Mouse (Mus musculus): ENCODE data around the gene Pitpnc1. TPM values are rescaled to one million over a fixed set of nuclear protein-coding genes. Genes with fewer than 3 reads are reported as not detected.

Gene Pitpnc1
- total RNA-seq, 4 experiments from 2014 or later: 69.0 to 82.6 (median 74.0) TPM

GRCm38 (mm10) chr11:107238506-107238905 is 232.0 kb downstream of the Pitpnc1 start:
- no peak for DNase-seq (ENCODE audit: low spot score)

DNA sequence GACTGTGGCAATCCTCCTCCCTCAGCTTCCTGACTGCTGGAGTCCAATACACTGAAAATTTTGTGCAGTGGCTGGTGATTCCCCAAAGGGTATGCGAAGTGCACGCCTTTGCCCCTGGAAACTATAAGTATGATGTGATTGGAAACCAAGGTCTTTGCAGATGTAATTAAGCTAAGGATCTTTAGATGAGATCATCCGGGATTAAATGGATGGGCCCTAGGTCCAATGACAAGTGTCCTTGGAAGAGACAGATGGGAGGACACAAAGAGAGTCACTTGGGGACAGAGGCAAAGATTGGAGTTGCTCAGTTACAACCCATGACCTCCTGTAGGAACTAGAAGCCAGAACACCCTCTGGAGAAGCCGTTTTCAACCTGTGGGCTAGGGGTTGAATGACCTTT is 233.0 kb downstream of the Pitpnc1 start:
- no peak for DNase-seq (ENCODE audit: low spot score)

DNA sequence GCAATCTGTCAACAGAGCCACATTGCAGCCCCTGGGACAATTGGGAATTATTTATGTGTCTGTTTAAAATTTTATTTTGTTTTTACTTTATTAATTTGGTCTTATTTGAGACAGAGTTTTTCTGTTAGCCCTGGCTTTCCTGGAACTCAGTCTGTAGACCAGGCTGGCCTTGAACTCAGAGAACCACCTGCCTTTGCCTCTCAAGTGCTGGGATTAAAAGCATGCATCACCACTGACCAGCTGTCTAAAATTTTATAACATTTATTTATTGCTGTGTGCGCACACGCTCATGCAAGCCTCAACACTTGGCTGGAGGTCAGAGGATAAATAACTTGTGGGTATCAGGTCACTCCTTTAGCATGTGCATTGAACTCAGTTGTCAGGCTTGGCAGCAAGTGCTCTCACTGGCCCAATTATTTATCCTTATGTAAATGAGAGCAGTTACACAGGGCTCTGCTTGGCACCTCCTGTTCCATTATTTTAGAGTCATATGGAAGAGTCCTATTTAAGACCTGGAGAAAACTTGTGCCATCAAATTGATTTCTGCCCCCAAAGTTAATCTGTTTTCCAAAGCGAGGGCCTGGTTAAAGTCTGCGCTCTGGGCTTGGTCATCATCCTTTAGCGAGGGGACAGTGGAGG is 237.1 kb downstream of the Pitpnc1 start:
- no peak for DNase-seq (ENCODE audit: low spot score)

DNA sequence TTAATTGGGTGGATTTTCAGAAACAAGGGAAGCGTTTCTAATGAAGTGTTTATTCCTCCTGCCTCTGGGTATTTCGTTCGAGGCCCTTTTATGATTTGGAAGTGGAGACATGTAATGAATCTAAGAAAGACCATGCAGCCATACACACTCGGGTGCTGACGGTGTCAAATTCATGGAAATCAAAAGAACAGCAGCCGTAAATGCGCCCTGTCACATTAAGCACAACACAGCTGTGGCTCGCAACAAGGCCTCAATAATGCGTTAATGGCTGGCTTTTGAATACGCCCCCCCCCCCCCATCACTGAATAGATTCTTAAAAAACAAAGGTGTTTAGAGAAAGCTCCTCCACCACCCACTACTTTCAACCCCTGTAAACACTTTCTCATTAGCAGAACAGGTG is 240.4 kb downstream of the Pitpnc1 start:
- DNase-seq (ENCODE audit: low spot score): no peak

GRCm38 (mm10) chr11:107226431-107226830 is 244.1 kb downstream of the Pitpnc1 start:
- no peak for DNase-seq (ENCODE audit: low spot score)

- peak; percentile 49 for DNase-seq (ENCODE audit: low spot score)
Observed at GRCm38 (mm10) chr11:107226013-107226412, 244.5 kb downstream of the Pitpnc1 start.

DNA sequence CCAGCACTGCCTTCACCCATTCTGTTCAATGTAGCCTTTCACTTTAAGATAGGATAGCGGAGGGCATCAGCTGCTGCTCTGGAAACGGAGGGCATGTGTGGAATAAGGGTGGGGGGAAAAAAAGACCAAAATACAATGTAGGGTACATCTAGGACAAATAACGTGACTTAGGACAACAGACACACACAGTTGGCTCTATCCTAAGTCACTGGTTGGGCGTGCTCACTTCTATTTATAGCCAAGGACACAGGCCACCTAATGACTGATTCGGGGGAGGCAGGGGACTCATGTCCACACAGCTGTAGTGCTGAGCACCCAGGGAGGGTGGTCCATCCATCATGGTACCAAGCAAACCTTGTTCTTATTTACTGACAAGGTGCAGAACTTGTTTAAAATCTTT is 245.2 kb downstream of the Pitpnc1 start:
- peak; percentile 60 for DNase-seq (ENCODE audit: low spot score)

DNA sequence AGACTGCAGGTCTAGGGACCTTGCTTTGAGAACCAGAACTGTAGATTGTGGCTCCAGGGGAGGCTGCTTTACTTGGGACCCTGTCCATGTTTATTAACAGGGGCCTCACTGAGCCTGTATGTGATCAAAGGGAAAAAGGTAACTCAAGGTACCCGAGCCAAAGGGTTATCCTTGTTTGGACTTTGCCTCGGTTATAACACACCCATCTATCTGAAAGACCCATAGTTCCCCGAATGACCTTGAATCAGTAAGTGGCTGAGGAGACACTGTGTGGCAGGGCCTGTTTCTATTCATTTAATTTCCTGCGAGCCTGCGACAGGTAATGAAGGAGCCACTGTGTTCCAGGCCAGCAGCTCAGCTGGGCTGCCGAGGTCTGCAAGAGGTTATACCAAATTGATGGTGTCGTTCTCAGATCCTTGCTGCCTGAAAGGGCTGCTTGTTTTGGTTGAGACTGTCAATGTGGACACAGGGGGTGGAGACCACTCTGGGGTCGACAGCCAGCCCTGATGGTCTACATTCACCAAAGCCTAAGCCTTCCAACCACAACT is 246.8 kb downstream of the Pitpnc1 start:
- DNase-seq (ENCODE audit: low spot score): no peak

DNA sequence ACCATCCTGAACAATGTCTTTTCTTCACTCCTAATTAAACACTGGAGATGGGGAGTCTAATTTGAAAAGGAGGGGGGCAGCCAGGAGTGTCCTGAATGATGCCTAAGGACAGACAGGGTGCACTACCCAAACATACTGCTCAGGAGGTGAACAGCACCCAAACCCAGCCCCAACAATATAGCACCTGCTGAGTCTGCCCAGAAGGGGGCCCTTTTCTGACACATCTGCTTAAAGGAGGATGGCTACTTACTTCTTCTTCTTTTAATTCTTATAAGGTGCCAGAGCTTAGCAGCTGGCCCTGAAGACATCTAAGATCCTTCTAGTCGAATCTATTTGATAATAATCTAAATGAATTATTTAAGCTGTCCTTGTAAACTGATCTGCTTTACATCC is 247.3 kb downstream of the Pitpnc1 start:
- no peak for DNase-seq (ENCODE audit: low spot score)

- DNase-seq (ENCODE audit: low spot score): no peak
Observed at GRCm38 (mm10) chr11:107222531-107223168, 247.8 kb downstream of the Pitpnc1 start.

- no peak for DNase-seq (ENCODE audit: low spot score)
Observed at GRCm38 (mm10) chr11:107215111-107215510, 255.4 kb downstream of the Pitpnc1 start.

- no peak for DNase-seq (ENCODE audit: low spot score)
Observed at GRCm38 (mm10) chr11:107213745-107214144, 256.8 kb downstream of the Pitpnc1 start.

- no peak for DNase-seq (ENCODE audit: low spot score)
Observed at GRCm38 (mm10) chr11:107209818-107210217, 260.7 kb downstream of the Pitpnc1 start.

GRCm38 (mm10) chr11:107201773-107202172 is 268.7 kb downstream of the Pitpnc1 start:
- DNase-seq (ENCODE audit: low spot score): peak; percentile 39

GRCm38 (mm10) chr11:107199281-107199680 is 271.2 kb downstream of the Pitpnc1 start:
- DNase-seq (ENCODE audit: low spot score): no peak

- peak; percentile 12 for DNase-seq (ENCODE audit: low spot score)
Observed at GRCm38 (mm10) chr11:107195334-107195733, 275.2 kb downstream of the Pitpnc1 start.

- DNase-seq (ENCODE audit: low spot score): peak; percentile 27
Observed at GRCm38 (mm10) chr11:107190376-107190775, 280.1 kb downstream of the Pitpnc1 start.

DNA sequence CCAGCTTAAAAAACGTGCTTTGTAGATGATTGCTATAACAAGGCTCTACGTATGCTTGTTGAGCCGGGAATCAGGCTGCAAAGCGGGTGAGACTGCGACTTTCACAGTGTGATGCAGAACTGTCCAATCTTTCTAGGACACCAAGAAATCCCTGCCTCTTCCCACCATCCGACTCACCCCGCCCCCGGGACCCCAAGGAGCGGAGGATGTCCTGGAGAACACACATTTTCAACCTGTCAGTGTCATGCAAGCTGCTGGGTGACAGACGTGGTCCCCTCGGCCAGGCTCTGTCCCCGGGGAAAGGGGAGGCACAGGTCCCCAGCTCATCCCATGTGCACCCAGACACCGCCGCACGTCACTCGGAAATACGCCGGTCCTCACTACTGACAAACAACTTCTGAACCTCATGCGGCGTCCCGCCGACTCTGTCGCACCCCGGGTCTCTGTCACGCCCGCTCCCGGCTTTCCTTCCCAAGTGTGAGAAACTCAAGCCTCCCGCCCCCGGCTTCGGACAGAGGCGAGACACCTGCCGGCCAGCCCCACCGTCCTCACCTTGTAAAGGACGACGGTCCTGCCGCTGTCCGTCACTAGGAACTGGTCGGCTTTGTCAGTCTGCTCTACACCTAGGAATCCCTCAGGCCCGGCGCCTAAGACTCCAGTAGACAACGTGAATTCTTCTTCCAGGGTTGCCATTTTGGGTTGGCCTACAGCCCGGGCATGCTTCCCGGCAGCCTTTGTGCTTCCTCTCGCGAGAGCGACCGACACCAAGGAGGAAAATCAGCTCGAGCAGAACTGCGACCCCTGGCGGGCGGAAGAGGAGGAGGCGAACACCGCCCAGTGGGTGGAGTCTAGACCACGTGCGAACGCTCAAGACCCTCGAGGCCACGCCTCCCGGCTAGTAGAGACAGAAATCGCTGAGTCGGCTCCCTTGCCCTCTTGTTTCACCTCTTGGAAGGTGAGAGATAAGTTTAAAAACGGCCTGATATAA is 281.6 kb downstream of the Pitpnc1 start, which contains the start of gene Nol11:
Gene Nol11, minus strand, starts transcription at position 817 of the 988 bp plus-strand sequence.
- DNase-seq (ENCODE audit: low spot score): peak; percentile 99

DNA sequence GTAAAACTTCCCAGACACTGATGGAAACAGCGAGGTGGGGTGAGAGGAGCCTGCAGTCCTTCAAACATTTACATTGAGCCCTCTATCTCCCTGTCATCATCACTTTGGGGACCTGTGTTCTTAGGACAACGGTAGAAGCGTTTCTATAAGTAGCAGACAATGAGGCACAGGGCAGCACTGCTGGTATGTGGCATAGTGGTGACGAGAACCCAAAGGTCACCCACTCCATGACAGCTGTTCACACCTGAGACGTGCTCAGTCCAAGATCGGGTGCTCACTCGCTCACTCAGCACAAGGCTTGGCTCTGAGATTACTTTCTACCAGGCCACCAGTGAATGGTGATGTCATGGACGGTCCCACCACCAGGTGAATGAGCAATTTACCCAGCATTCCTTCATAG is 286.7 kb downstream of the Pitpnc1 start:
- DNase-seq (ENCODE audit: low spot score): no peak

DNA sequence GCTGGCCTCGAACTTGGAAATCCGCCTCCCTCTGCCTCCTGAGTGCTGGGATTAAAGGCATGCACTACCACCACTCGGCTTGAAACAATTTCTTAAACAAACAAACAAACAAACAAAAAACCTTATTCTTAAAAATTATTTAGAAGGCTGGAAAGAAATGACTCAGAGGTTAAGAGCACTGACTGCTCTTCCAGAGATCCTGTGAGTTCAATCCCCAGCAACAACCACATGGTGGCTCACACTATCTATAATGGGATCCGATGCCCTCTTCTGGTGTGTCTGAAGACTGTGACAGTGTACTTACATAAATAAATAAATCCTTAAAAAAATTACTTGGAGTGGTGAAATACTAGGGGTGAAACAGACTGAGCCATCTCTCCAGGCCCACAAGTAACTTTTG is 309.3 kb downstream of the Pitpnc1 start:
- DNase-seq (ENCODE audit: low spot score): no peak

- no peak for DNase-seq (ENCODE audit: low spot score)
Observed at GRCm38 (mm10) chr11:107159034-107159433, 311.5 kb downstream of the Pitpnc1 start.
